Mouse (Mus musculus) limb, embryonic 10.5 days (tissue): ENCODE data around the gene Dpep3. TPM values are rescaled to one million over a fixed set of nuclear protein-coding genes. Genes with fewer than 3 reads are reported as not detected.
A peak's percentile ranks its signal among the peaks of the same experiment; 100 is the strongest.

ENCODE experiments used
- DNase-seq: peaks from one replicate; pipeline ENCODE4 v3.0.0-alpha.2; 2017; ENCODE audit warnings: low spot score
- H3K27ac ChIP-seq: fragments of 300-500 bp; sonication (generic); 2 replicates; pipeline ENCODE4 v1.5.1; 2016; ENCODE audit warnings: mild to moderate bottlenecking
- H3K27me3 ChIP-seq: fragments of 300-500 bp; sonication (generic); 2 replicates; pipeline ENCODE4 v1.6.1; 2016; ENCODE audit warnings: low read depth, mild to moderate bottlenecking; ENCODE audit not compliant: poor library complexity, severe bottlenecking
- H3K36me3 ChIP-seq: fragments of 300-500 bp; sonication (generic); 2 replicates; pipeline ENCODE4 v1.6.1; 2016; ENCODE audit warnings: mild to moderate bottlenecking, moderate library complexity
- H3K4me1 ChIP-seq: fragments of 300-500 bp; sonication (generic); 2 replicates; pipeline ENCODE4 v1.6.1; 2016
- H3K4me3 ChIP-seq: fragments of 300-500 bp; sonication (generic); 2 replicates; pipeline ENCODE4 v1.5.1; 2016; ENCODE audit warnings: mild to moderate bottlenecking, moderate library complexity
- H3K9me3 ChIP-seq: fragments of 300-500 bp; sonication (generic); replicated peaks from 2 replicates; pipeline ENCODE4 v1.6.1; 2016; ENCODE audit warnings: mild to moderate bottlenecking
- WGBS: fragments of 180-500 bp; shearing (Covaris S2); methylation state at CpG from one replicate; pipeline ENCODE4 v1.1.7; 2016; 5-methylcytosine and 5-hydroxymethylcytosine counted together
- polyA plus RNA-seq: library from polyadenylated mRNA; unstranded; fragments of >200 nt; fragmentation: Nextera tagmentation; extraction: Ambion mirVana; gene quantifications from 2 replicates; pipeline ENCODE4 v1.2.1, GENCODE M21; 2016

The Dpep3 gene
- polyA plus RNA-seq, 1 experiment from 2014 or later, result not detected

GRCm38 (mm10) chr8:105966692-105967311 is 12.4 kb downstream of the Dpep3 start:
- H3K4me1 ChIP-seq, result peaks cover 41% of the 10 kb centered on the region
- 0 out of 2 replicates have a peak, but pooled peaks cover 4% of the 10 kb centered on the region for H3K36me3 ChIP-seq
- peaks cover 14% of the 10 kb centered on the region for H3K27me3 ChIP-seq
- peak overlapping the region; percentile 93 for H3K27ac ChIP-seq
- no peaks in the 10 kb centered on the region for H3K9me3 ChIP-seq
- peak; percentile 84 for DNase-seq
- H3K4me3 ChIP-seq, result peak overlapping the region; percentile 87
- 5% methylated on average over 19 of the region's 19 CpGs for whole genome bisulfite sequencing

- peaks cover 41% of the 10 kb centered on the region for H3K4me1 ChIP-seq
- peak within 1 kb of the TSS; percentile 93 for H3K27ac ChIP-seq
- WGBS, result under 1% methylated on average over 45 of the region's 47 CpGs
- peak; percentile 90 for DNase-seq
- H3K4me3 ChIP-seq, result peak within 1 kb of the TSS; percentile 87
- no peaks in the 10 kb centered on the region for H3K9me3 ChIP-seq
- H3K36me3 ChIP-seq, result 0 out of 2 replicates have a peak, but pooled peaks cover 8% of the 10 kb centered on the region
- peaks cover 14% of the 10 kb centered on the region for H3K27me3 ChIP-seq
Measured at GRCm38 (mm10) chr8:105965905-105966341, 13.3 kb downstream of the Dpep3 start, which contains the start of gene Slc12a4. Gene Slc12a4 (minus strand): TSS chr8:105966097.

GRCm38 (mm10) chr8:105965266-105965904 is 13.8 kb downstream of the Dpep3 start:
- Histone ChIP-seq H3K4me3 (peak overlapping the region; percentile 87), H3K9me3 (no peaks in the 10 kb centered on the region), H3K27me3 (peaks cover 14% of the 10 kb centered on the region), H3K36me3 (peaks cover 13% of the 10 kb centered on the region; the same call in 1 of the 2 replicates), H3K4me1 (peaks cover 41% of the 10 kb centered on the region), H3K27ac (peak overlapping the region; percentile 93)
- 3% methylated on average over 38 of the region's 40 CpGs for WGBS
- peak; percentile 77 for DNase-seq

- 66% methylated on average over 12 of the region's 12 CpGs for WGBS
- Histone ChIP-seq H3K9me3 (no peaks in the 10 kb centered on the region), H3K36me3 (peaks cover 20% of the 10 kb centered on the region), H3K4me3 (peak overlapping the region; percentile 87), H3K4me1 (peaks cover 41% of the 10 kb centered on the region), H3K27ac (peak overlapping the region; percentile 93), H3K27me3 (peaks cover 14% of the 10 kb centered on the region)
- no peak for DNase-seq
Measured at GRCm38 (mm10) chr8:105964506-105965265, 14.5 kb downstream of the Dpep3 start.

GRCm38 (mm10) chr8:105961536-105961935 is 17.7 kb downstream of the Dpep3 start:
- no peak for DNase-seq
- Histone ChIP-seq H3K27me3 (no peaks in the 10 kb centered on the region), H3K36me3 (peaks cover 49% of the 10 kb centered on the region), H3K4me3 (no peak overlapping the region), H3K9me3 (no peaks in the 10 kb centered on the region), H3K4me1 (peaks cover 36% of the 10 kb centered on the region), H3K27ac (no peak overlapping the region)
- WGBS, result 87% methylated on average over 10 of the region's 10 CpGs

- Histone ChIP-seq H3K36me3 (peaks cover 53% of the 10 kb centered on the region), H3K4me3 (no peak overlapping the region)
- 79% methylated on average over 14 of the region's 14 CpGs for WGBS
Measured at GRCm38 (mm10) chr8:105961101-105961500, 18.1 kb downstream of the Dpep3 start.

GRCm38 (mm10) chr8:105959350-105959749 is 19.9 kb downstream of the Dpep3 start:
- WGBS, result 94% methylated on average over 7 of the region's 7 CpGs
- Histone ChIP-seq H3K27me3 (no peaks in the 10 kb centered on the region), H3K27ac (no peak overlapping the region), H3K36me3 (peaks cover 67% of the 10 kb centered on the region), H3K4me1 (peaks cover 16% of the 10 kb centered on the region), H3K9me3 (no peaks in the 10 kb centered on the region), H3K4me3 (no peak overlapping the region)
- no peak for DNase-seq

More at GRCm38 (mm10) chr8:105961101-105961500, 18.1 kb downstream of the Dpep3 start:
- no peak for DNase-seq
- Histone ChIP-seq H3K9me3 (no peaks in the 10 kb centered on the region), H3K27me3 (no peaks in the 10 kb centered on the region), H3K4me1 (peaks cover 33% of the 10 kb centered on the region), H3K27ac (no peak overlapping the region)

- DNase-seq, result no peak
- H3K27ac ChIP-seq, result no peak overlapping the region
- WGBS, result 67% methylated on average over 3 of the region's 4 CpGs
- no peak overlapping the region for H3K4me3 ChIP-seq
- H3K4me1 ChIP-seq, result peaks cover 7% of the 10 kb centered on the region
- no peaks in the 10 kb centered on the region for H3K9me3 ChIP-seq
- peaks cover 78% of the 10 kb centered on the region for H3K36me3 ChIP-seq
- no peaks in the 10 kb centered on the region for H3K27me3 ChIP-seq
Measured at GRCm38 (mm10) chr8:105957813-105958212, 21.4 kb downstream of the Dpep3 start.

- no peak for DNase-seq
- peaks cover 88% of the 10 kb centered on the region for H3K36me3 ChIP-seq
- no peaks in the 10 kb centered on the region for H3K27me3 ChIP-seq
- H3K4me3 ChIP-seq, result no peak overlapping the region
- peaks cover 8% of the 10 kb centered on the region for H3K4me1 ChIP-seq
- 92% methylated on average over 4 of the region's 4 CpGs for WGBS
- H3K27ac ChIP-seq, result no peak overlapping the region
- H3K9me3 ChIP-seq, result no peaks in the 10 kb centered on the region
Measured at GRCm38 (mm10) chr8:105956556-105956955, 22.7 kb downstream of the Dpep3 start.

GRCm38 (mm10) chr8:105951057-105951659 is 28.1 kb downstream of the Dpep3 start:
- Histone ChIP-seq H3K27ac (peak overlapping the region; percentile 22; the same call in 1 of the 2 replicates), H3K9me3 (no peaks in the 10 kb centered on the region), H3K4me1 (peaks cover 12% of the 10 kb centered on the region), H3K4me3 (no peak overlapping the region), H3K36me3 (peaks cover 93% of the 10 kb centered on the region), H3K27me3 (no peaks in the 10 kb centered on the region)
- no peak for DNase-seq
- 60% methylated on average over 7 of the region's 7 CpGs for WGBS

GRCm38 (mm10) chr8:105949350-105949749 is 29.9 kb downstream of the Dpep3 start:
- WGBS, result 94% methylated on average over 10 of the region's 10 CpGs
- no peak for DNase-seq

GRCm38 (mm10) chr8:105943321-105943739 is 35.9 kb downstream of the Dpep3 start, which contains the start of gene Lcat:
Gene Lcat (minus strand): TSS chr8:105943382.
- no peak within 1 kb of the TSS for H3K27ac ChIP-seq
- 92% methylated on average over 8 of the region's 8 CpGs for WGBS
- no peak for DNase-seq
- H3K9me3 ChIP-seq, result no peaks in the 10 kb centered on the region
- no peaks in the 10 kb centered on the region for H3K27me3 ChIP-seq
- H3K36me3 ChIP-seq, result peaks cover 83% of the 10 kb centered on the region
- H3K4me3 ChIP-seq, result no peak within 1 kb of the TSS
- peaks cover 1% of the 10 kb centered on the region; the same call in 1 of the 2 replicates for H3K4me1 ChIP-seq

More at GRCm38 (mm10) chr8:105949350-105949749, 29.9 kb downstream of the Dpep3 start:
- H3K9me3 ChIP-seq, result no peaks in the 10 kb centered on the region
- no peak overlapping the region for H3K4me3 ChIP-seq
- H3K27ac ChIP-seq, result no peak overlapping the region
- H3K4me1 ChIP-seq, result peaks cover 12% of the 10 kb centered on the region
- peaks cover 96% of the 10 kb centered on the region for H3K36me3 ChIP-seq
- H3K27me3 ChIP-seq, result no peaks in the 10 kb centered on the region
